15 mouse cellular contexts compared by ENCODE assay signal in genomic region chr12:102139710-102140109, GRCm38 (mm10). TPM values are rescaled to one million over a fixed set of nuclear protein-coding genes. Genes with fewer than 3 reads are reported as not detected.
DNase-seq lines count a peak whose midpoint lies in the region; ATAC-seq and TF ChIP-seq lines count a peak whose summit lies in the region.
"Had no signal": no experiment of that assay in that cellular context is flagged by ENCODE, and none has a peak within 500 bp of the region (broad histone marks: within the 10 kb centered on the region; RNA-seq: fewer than 3 reads in every experiment).

No protein-coding gene starts in this region.

- H3K27ac ChIP-seq in heart, adult 2 months: peak overlapping the region; percentile 57
- H3K27ac ChIP-seq in hindbrain, embryonic 12.5 days: no peak overlapping the region
- no peak overlapping the region for H3K27ac ChIP-seq in midbrain, embryonic 10.5 days (replicated peaks)

- DNase-seq in heart, adult 2 months: peak; percentile 54 to 56
- no peak for DNase-seq in heart, postnatal 25 days (ENCODE audit: low spot score)
- peak; percentile 36 to 54 for DNase-seq in heart, adult 9 months (ENCODE audit: low spot score in 2 of 2)
- peak; percentile 50 to 65 for DNase-seq in layer of hippocampus, adult 8-10 months (ENCODE audit: low spot score in 2 of 2)
- peak; percentile 64 to 68 for DNase-seq in right cerebral cortex, postnatal 10 days (ENCODE audit: low spot score in 2 of 2)
- no peak for DNase-seq in midbrain, embryonic 10.5 days (ENCODE audit: low spot score)
- no peak for DNase-seq in kidney, postnatal 10 days
- DNase-seq: adrenal gland, postnatal 36 days; kidney, postnatal 36 days had no signal

- no peaks in the 10 kb centered on the region for H3K27me3 ChIP-seq in heart, adult 2 months (ENCODE audit: control insufficient read depth, insufficient read depth, low read length)
- no peaks in the 10 kb centered on the region for H3K27me3 ChIP-seq in hindbrain, embryonic 12.5 days
- H3K27me3 ChIP-seq in midbrain, embryonic 10.5 days (ENCODE audit: low read depth, poor library complexity, severe bottlenecking): no peaks in the 10 kb centered on the region

- WGBS in heart, adult 2 months: 47% methylated on average over 10 of the region's 10 CpGs
- WGBS in hindbrain, embryonic 12.5 days: 87% methylated on average over 10 of the region's 10 CpGs
- 92% methylated on average over 10 of the region's 10 CpGs for WGBS in midbrain, embryonic 10.5 days

- no peak for TF ChIP-seq EP300 in heart, adult 2 months (IDR thresholded peaks at IDR 0.05; ENCODE audit: insufficient read depth, low read depth, low read length)

- no peaks in the 10 kb centered on the region for H3K79me2 ChIP-seq in heart, adult 2 months (replicated peaks; ENCODE audit: control insufficient read depth, insufficient read depth, low read length)

- H3K4me1 ChIP-seq in heart, adult 2 months (ENCODE audit: control insufficient read depth, insufficient read depth, low read length): peaks cover 3% of the 10 kb centered on the region; the same call in 1 of the 2 replicates
- no peaks in the 10 kb centered on the region for H3K4me1 ChIP-seq in hindbrain, embryonic 12.5 days
- no peaks in the 10 kb centered on the region for H3K4me1 ChIP-seq in midbrain, embryonic 10.5 days

- no peak overlapping the region for H3K4me3 ChIP-seq in heart, adult 2 months
- no peak overlapping the region for H3K4me3 ChIP-seq in hindbrain, embryonic 12.5 days
- no peak overlapping the region for H3K4me3 ChIP-seq in midbrain, embryonic 10.5 days
- H3K4me3 ChIP-seq: myocyte had no signal

- H3K9ac ChIP-seq in heart, adult 2 months (ENCODE audit: low read depth, low read length): no peak overlapping the region
- no peak overlapping the region for H3K9ac ChIP-seq in hindbrain, embryonic 12.5 days

- no peak overlapping the region for H3K4me2 ChIP-seq in hindbrain, embryonic 12.5 days (replicated peaks)
- H3K4me2 ChIP-seq: liver, embryonic 11.5 days had no signal

- intact Hi-C loops in heart, adult 2 months (cut with DNase I): no loop called here
- intact Hi-C loops in heart, postnatal 25 days (cut with DNase I): no loop called here

- no peak for ATAC-seq in hindbrain, embryonic 12.5 days (ENCODE audit: low FRiP score)
- ATAC-seq: CD4-positive, CD25-positive, alpha-beta regulatory T cell, adult 4 months; Patski had no signal

- no peaks in the 10 kb centered on the region for H3K36me3 ChIP-seq in heart, adult 2 months (ENCODE audit: control insufficient read depth, insufficient read depth, low read length)
- H3K36me3 ChIP-seq in hindbrain, embryonic 12.5 days: no peaks in the 10 kb centered on the region
- no peaks in the 10 kb centered on the region for H3K36me3 ChIP-seq in midbrain, embryonic 10.5 days

- no peak for TF ChIP-seq POLR2A in heart, adult 2 months (IDR thresholded peaks at IDR 0.05; ENCODE audit: insufficient read depth, low read depth, low read length)

- no peaks in the 10 kb centered on the region for H3K9me3 ChIP-seq in hindbrain, embryonic 12.5 days (replicated peaks)
- no peaks in the 10 kb centered on the region for H3K9me3 ChIP-seq in midbrain, embryonic 10.5 days (replicated peaks)

- peak; percentile 49 for TF ChIP-seq CTCF in heart, adult 2 months (IDR thresholded peaks at IDR 0.05)

RNA-seq across cellular contexts. Expression of gene Slc24a4, which starts 11.2 kb away (rescaled TPM):
- total RNA-seq in heart, adult 2 months (2021): 1 to 10 TPM in 1 of 2 experiments, under 1 TPM in 1; 0.50 to 1.3 TPM
- 0.98 and 1.3 TPM in 2 replicates for polyA plus RNA-seq in heart, adult 2 months (2012; rRNA removed)
- 1 to 10 TPM; 1.5 to 2.2 TPM for total RNA-seq in heart, postnatal 25 days (2021)
- 10 to 100 TPM; 34.2 to 50.2 (median 44.5) TPM for total RNA-seq in layer of hippocampus, adult 8-10 months (2022)
- 1.0 and 1.2 TPM in 2 replicates for polyA plus RNA-seq in hindbrain, embryonic 12.5 days (2016; fragmentation: Nextera tagmentation; extraction: Ambion mirVana)
- polyA plus RNA-seq in midbrain, embryonic 10.5 days (2016; fragmentation: Nextera tagmentation; extraction: Ambion mirVana): 0.09 and 0.17 TPM in 2 replicates
- total RNA-seq: gastrocnemius, adult 8-10 months had no signal
- polyA plus RNA-seq: CD4-positive, CD25-positive, alpha-beta regulatory T cell, adult 4 months; Patski had no signal

Comparison
In these comparisons a context has a peak if more than half of its experiments do, and no peak if none do; other contexts are left out.
1. DNase-seq: peak in heart, adult 2 months (2 of 2), heart, adult 9 months (2 of 2), layer of hippocampus, adult 8-10 months (2 of 2) and right cerebral cortex, postnatal 10 days (2 of 2); none in heart, postnatal 25 days (single experiment), midbrain, embryonic 10.5 days (single experiment) and kidney, postnatal 10 days (single experiment).
2. RNA of gene Slc24a4, which starts 11.2 kb away (total RNA-seq): 34.2 to 50.2 TPM in layer of hippocampus, adult 8-10 months; 1.5 to 2.2 TPM in heart, postnatal 25 days and 0.50 to 1.3 TPM in heart, adult 2 months; every median in the first group is over 10 times any median in the second.